Mouse (Mus musculus) midbrain, postnatal 0 days (tissue): ENCODE measurements around the gene Gm5169. TPM values are rescaled to one million over a fixed set of nuclear protein-coding genes. Genes with fewer than 3 reads are reported as not detected.
"Not testable (repeated sequence)": the region's sequence is repeated elsewhere in the genome, so short reads cannot be mapped to it uniquely, and the experiment has no call there.

Experiments used
- ATAC-seq: fragments of 200-750 bp; cut with Nextera tagmentation; 2 replicates; pipeline ENCODE4 v1.8.0; 2017; ENCODE audit warnings: moderate number of reproducible peaks, mild to moderate bottlenecking, moderate TSS enrichment, moderate library complexity; ENCODE audit not compliant: low FRiP score
- DNase-seq: peaks from one replicate; pipeline ENCODE4 v3.0.0-alpha.2; 2015; ENCODE audit warnings: low spot score
- H3K27ac ChIP-seq: fragments of 300-500 bp; sonication (generic); 2 replicates; pipeline ENCODE4 v1.5.1; 2014; ENCODE audit warnings: low read depth, mild to moderate bottlenecking, low read length, mixed read lengths
- H3K27me3 ChIP-seq: fragments of 300-500 bp; sonication (generic); 2 replicates; pipeline ENCODE4 v1.6.1; 2014; ENCODE audit warnings: low read length, control low read depth, mixed read lengths; ENCODE audit not compliant: insufficient read depth
- H3K36me3 ChIP-seq: fragments of 300-500 bp; sonication (generic); 2 replicates; pipeline ENCODE4 v1.6.1; 2014; ENCODE audit warnings: low read length, control low read depth, mixed read lengths; ENCODE audit not compliant: insufficient read depth
- H3K4me1 ChIP-seq: fragments of 300-500 bp; sonication (generic); 2 replicates; pipeline ENCODE4 v1.6.1; 2014; ENCODE audit warnings: mild to moderate bottlenecking, control low read depth, antibody characterized with exemption, low read length, mixed read lengths; ENCODE audit not compliant: insufficient read depth
- H3K4me2 ChIP-seq: fragments of 300-500 bp; sonication (generic); 2 replicates; pipeline ENCODE4 v1.6.1; 2014; ENCODE audit warnings: low read depth, mild to moderate bottlenecking, low read length, mixed read lengths; ENCODE audit not compliant: poor library complexity, severe bottlenecking
- H3K4me3 ChIP-seq: fragments of 300-500 bp; sonication (generic); 2 replicates; pipeline ENCODE4 v1.5.1; 2014; ENCODE audit warnings: low read depth, mild to moderate bottlenecking, low read length, moderate library complexity
- H3K9ac ChIP-seq: fragments of 300-500 bp; sonication (generic); replicated peaks from 2 replicates; pipeline ENCODE4 v1.6.1; 2014; ENCODE audit warnings: mild to moderate bottlenecking, low read length, moderate library complexity, mixed read lengths; ENCODE audit not compliant: poor library complexity, severe bottlenecking
- H3K9me3 ChIP-seq: fragments of 300-500 bp; sonication (generic); 2 replicates; pipeline ENCODE4 v1.6.1; 2016; ENCODE audit warnings: low read length, control low read depth
- WGBS: fragments of 180-500 bp; shearing (Covaris S2); extraction: QIAGEN DNeasy Blood & Tissue Kit; methylation state at CpG from one replicate; pipeline ENCODE4 v1.1.7; 2014; 5-methylcytosine and 5-hydroxymethylcytosine counted together
- polyA plus RNA-seq: library from polyadenylated mRNA; unstranded; fragments of >200 nt; fragmentation: Nextera tagmentation; extraction: Ambion mirVana; gene quantifications from 2 replicates; pipeline ENCODE4 v1.2.1, GENCODE M21; 2015
- total RNA-seq: library from RNA; depleted of rRNA; stranded (reverse); fragments of >200 nt; gene quantifications from 2 replicates; pipeline ENCODE4 v1.2.3, GENCODE M21; 2014; rRNA removed

Gene Gm5169
- total RNA-seq: not detected in 2 replicates
- polyA plus RNA-seq: not detected in 2 replicates

DNA sequence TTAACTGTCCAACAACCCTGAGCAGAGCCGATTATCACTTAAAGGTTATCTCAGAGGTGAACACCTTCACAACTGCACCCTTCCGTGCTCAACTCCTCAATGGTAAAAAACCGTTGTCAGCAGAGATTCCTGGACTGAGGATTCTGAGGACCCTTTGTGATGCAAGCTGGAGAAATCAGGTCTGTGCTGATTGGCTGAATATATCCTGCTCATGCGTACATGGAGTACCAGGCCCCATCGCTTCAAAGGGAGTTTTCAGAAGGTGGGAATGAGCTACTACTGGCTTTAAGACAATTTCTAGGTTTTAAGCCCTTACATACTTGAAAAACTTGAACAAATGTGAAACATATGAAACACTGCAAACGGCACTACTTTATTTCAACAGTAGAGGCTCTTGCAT, at the start of gene Gm5169:
Gene Gm5169 (minus strand): TSS at position 101 of the 400 bp plus-strand sequence.
- H3K27me3 ChIP-seq, H3K4me1 ChIP-seq, H3K4me2 ChIP-seq, ATAC-seq, H3K4me3 ChIP-seq, H3K9ac ChIP-seq, H3K27ac ChIP-seq, H3K9me3 ChIP-seq, H3K36me3 ChIP-seq, DNase-seq: not testable (repeated sequence)
- WGBS: 100% methylated on average over 1 of the region's 6 CpGs

DNA sequence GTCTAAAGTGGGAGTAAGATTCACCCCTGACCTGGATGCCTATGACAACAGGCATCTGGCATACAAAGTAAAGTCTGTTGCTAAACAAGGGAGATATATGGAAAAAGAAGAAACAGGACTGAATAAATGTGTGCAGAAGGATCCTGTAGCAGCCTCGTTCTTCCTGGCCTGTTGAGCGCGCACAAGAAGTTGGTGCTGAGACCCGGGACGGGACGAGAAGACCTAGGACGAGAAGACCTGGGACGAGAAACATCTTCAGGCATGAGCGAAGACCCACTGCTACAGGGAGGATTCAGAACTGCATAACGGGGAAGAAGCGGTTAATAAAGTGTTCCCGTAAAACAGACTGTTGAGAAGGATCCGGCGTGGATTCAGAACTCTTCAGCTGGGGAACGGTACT, 46.2 kb upstream of the Gm5169 start:
- H3K9ac ChIP-seq, H3K4me1 ChIP-seq, H3K4me3 ChIP-seq, ATAC-seq, DNase-seq, H3K4me2 ChIP-seq, H3K27ac ChIP-seq, H3K27me3 ChIP-seq, H3K36me3 ChIP-seq, H3K9me3 ChIP-seq: not testable (repeated sequence)
- WGBS: 90% methylated on average over 12 of the region's 15 CpGs
